Mouse (Mus musculus) brown adipose tissue, adult 24 weeks (tissue): Measurements from ENCODE around the gene Gm10073. TPM values are rescaled to one million over a fixed set of nuclear protein-coding genes. Genes with fewer than 3 reads are reported as not detected.
"Not testable (repeated sequence)": the region's sequence is repeated elsewhere in the genome, so short reads cannot be mapped to it uniquely, and the experiment has no call there.

Experiments
- H3K27ac ChIP-seq: fragments of 200-500 bp; replicated peaks from 2 replicates; pipeline ENCODE4 v1.5.1; 2012; ENCODE audit warnings: low read depth, mild to moderate bottlenecking, low read length
- H3K4me1 ChIP-seq: fragments of 200-500 bp; 2 replicates; pipeline ENCODE4 v1.6.1; 2012; ENCODE audit warnings: low read length, mixed read lengths; ENCODE audit not compliant: control insufficient read depth, insufficient read depth, insufficient read length
- H3K4me3 ChIP-seq: fragments of 200-500 bp; 2 replicates; pipeline ENCODE4 v1.5.1; 2012; ENCODE audit warnings: low read depth, mild to moderate bottlenecking, low read length, moderate library complexity; ENCODE audit not compliant: insufficient read depth
- polyA plus RNA-seq: library from polyadenylated mRNA; stranded (reverse); fragments of >200 nt; gene quantifications from 2 replicates; pipeline ENCODE4 v1.2.4, GENCODE M21; 2012; ENCODE audit not compliant: missing spikeins, insufficient read depth, insufficient read length

The Gm10073 gene
- polyA plus RNA-seq, 1 experiment: 57.5 TPM

DNA sequence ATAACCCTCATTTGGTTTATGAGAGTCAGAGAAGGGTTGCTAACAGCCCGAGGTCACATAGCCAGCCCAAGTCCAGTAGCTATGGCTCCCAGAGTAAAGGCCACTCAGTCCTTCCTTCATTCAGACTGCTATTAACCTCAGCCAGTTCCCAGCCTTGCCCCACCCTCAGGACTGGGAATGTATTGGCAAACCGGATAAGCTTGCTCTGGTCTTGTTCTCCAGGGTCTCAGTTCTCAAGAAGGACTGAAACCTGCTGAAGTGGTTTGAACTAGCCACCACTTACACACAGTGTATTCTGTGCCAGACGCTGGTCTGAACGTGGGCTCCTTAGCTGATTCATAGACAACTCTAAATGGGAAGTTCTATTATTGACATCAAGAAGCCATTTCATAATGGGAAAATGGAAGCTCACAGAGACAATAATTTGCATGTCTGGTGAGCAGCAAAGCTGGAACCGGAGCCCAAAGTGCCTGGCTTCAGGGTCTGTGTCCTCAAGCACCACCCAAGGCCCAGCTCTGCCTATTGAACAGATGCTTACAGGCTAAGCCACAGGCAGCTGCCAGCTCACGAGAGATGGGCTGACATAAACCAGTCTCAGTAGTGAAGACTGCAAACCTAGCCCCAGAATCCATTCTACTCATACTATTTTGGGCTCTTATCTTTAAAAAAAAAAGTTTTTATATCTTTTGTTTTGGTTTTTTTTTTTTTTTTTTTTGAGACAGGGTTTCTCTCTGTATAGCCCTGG is 8.3 kb upstream of the Gm10073 start:
- Histone ChIP-seq H3K27ac (no peak overlapping the region), H3K4me1 (no peaks in the 10 kb centered on the region), H3K4me3 (no peak overlapping the region)

DNA sequence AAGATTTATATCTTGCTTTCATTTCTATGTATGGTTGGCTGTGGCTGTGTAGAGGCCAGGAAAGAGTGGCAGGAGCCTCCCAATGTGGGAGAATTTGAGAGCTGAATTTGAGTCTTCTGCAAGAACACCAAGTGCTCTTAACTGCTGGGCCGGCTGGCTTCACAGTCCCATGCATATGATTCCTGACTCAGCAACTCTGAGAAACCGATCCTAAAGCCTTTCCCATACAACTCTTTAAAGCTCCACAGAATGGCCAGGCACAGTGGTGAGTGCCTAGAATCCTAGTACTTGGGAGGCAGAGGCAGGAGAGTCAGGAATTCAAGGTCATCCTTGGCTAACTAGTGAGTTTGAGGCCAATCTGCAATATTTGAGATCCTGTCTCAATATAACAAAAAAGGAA is 6.2 kb upstream of the Gm10073 start:
- Histone ChIP-seq H3K4me3 (no peak overlapping the region), H3K27ac (no peak overlapping the region), H3K4me1 (no peaks in the 10 kb centered on the region)

GRCm38 (mm10) chr8:106576849-106577555 is 3.7 kb upstream of the Gm10073 start:
- no peak overlapping the region for H3K27ac ChIP-seq
- no peak overlapping the region for H3K4me3 ChIP-seq
- H3K4me1 ChIP-seq: no peaks in the 10 kb centered on the region

- Histone ChIP-seq H3K4me3 (no peak overlapping the region), H3K4me1 (no peaks in the 10 kb centered on the region), H3K27ac (no peak overlapping the region)
These were observed 1.0 kb upstream of the Gm10073 start for GRCm38 (mm10) chr8:106574283-106574682.

GRCm38 (mm10) chr8:106572175-106572574 is 1.1 kb downstream of the Gm10073 start:
- H3K27ac ChIP-seq, H3K4me3 ChIP-seq, H3K4me1 ChIP-seq: not testable (repeated sequence)

- Histone ChIP-seq H3K4me1 (no peaks in the 10 kb centered on the region), H3K27ac (no peak overlapping the region)
These were observed 1.6 kb downstream of the Gm10073 start for GRCm38 (mm10) chr8:106571551-106572172.

DNA sequence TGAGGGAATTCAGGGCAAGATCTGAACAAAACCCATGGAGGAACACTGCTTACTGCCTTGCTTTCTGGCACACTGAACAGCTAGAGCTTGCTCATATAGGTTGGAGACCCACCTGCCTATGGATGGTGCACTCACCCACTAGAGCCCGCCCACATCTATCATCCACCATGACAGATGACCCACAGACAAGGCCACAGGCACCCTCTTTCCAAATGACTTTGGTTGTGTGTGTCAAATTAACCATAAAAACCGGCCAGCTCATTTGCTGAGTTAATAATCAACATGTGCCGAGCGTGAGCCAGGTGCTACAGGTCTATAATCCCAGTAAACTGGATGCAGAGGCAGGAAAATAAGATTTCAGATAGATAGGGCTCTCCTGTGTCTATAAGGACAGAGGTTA is 2.9 kb downstream of the Gm10073 start:
- no peak overlapping the region for H3K27ac ChIP-seq

More at GRCm38 (mm10) chr8:106571551-106572172, 1.6 kb downstream of the Gm10073 start:
- no peak overlapping the region for H3K4me3 ChIP-seq

DNA sequence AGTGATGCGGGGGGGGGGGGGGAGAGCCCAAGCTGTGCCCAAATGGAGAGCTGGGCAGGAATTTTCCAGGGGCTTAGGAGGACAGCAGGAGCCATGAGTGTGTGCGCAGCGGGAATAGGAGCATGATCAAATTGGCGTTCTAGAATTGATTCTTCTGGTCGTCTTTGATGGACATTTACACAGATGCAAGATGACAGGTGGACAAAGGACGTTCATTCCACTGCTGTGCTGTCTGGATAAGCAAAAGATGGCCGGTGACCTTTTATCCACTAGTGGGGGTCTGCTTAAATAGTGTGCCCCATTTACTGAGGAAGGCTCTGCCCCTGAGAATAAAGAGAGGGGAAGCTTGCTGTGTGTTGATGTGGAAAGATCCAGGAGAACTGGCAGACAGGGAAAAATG is 4.3 kb downstream of the Gm10073 start:
- Histone ChIP-seq H3K4me1 (no peaks in the 10 kb centered on the region), H3K4me3 (no peak overlapping the region), H3K27ac (no peak overlapping the region)

More for the DNA sequence above, 2.9 kb downstream of the Gm10073 start:
- Histone ChIP-seq H3K4me3 (no peak overlapping the region), H3K4me1 (no peaks in the 10 kb centered on the region)

GRCm38 (mm10) chr8:106563691-106564182 is 9.5 kb downstream of the Gm10073 start:
- Histone ChIP-seq H3K4me1 (no peaks in the 10 kb centered on the region), H3K4me3 (no peak overlapping the region), H3K27ac (no peak overlapping the region)

- no peaks in the 10 kb centered on the region for H3K4me1 ChIP-seq
- no peak overlapping the region for H3K4me3 ChIP-seq
- H3K27ac ChIP-seq: no peak overlapping the region
These were observed 12.0 kb downstream of the Gm10073 start for GRCm38 (mm10) chr8:106561097-106561865.

DNA sequence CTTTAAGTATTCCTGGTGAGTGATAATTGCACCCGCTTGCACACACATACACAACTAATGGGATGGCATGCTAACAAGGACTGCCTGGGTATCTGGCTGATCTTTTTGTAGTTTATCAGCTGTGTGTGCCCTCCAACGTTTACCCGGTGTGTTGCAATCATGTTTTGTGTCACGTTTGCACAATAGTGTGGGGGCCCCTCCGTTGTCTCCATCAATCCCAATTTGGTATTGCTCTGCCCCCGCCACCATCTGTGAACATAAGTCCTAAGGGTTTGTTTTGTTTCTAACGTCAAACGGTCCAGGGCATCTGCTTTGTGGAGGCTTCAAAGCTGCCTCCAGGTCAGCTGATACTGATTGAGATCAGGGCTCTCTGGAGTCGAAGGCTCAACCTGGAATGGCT is 13.4 kb downstream of the Gm10073 start:
- H3K4me1 ChIP-seq: no peaks in the 10 kb centered on the region
- no peak overlapping the region for H3K4me3 ChIP-seq
- no peak overlapping the region for H3K27ac ChIP-seq

GRCm38 (mm10) chr8:106556068-106556645 is 17.1 kb downstream of the Gm10073 start:
- Histone ChIP-seq H3K4me3 (no peak overlapping the region), H3K4me1 (no peaks in the 10 kb centered on the region), H3K27ac (no peak overlapping the region)

DNA sequence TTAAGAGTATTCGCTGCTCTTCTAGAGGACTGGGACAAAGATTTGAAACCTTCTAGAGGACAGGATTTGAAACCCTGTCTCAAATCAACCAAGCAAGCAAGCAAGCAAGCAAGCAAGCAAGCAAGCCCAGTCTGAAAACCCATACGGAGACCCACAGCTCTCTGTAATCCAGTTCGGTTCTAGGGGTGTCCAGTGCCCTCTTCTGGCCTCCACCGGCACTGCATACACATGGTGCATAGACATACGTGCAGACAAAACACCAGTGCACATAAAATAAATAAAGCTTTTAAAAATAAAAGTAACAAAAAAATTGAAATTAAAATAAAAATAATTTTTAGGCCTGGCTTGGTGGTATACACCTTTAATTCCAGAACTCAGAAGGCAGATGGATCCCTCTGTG is 19.2 kb downstream of the Gm10073 start:
- Histone ChIP-seq H3K4me1 (no peaks in the 10 kb centered on the region), H3K27ac (no peak overlapping the region), H3K4me3 (no peak overlapping the region)

- no peak overlapping the region for H3K27ac ChIP-seq
- H3K4me3 ChIP-seq: no peak overlapping the region
- no peaks in the 10 kb centered on the region for H3K4me1 ChIP-seq
These were observed 22.4 kb downstream of the Gm10073 start for GRCm38 (mm10) chr8:106550906-106551305.
